Mouse (Mus musculus) C2C12 (cell line): Measurements from ENCODE around the gene Ergic2.

Experiments used
- CEBPB ChIP-seq: IDR thresholded peaks from one replicate; pipeline ENCODE4 v1.6.1; 2011; ENCODE audit warnings: low read depth, mild to moderate bottlenecking, control low read depth, moderate library complexity
- CTCF ChIP-seq: IDR thresholded peaks from one replicate; pipeline ENCODE4 v1.5.1; 2011; ENCODE audit not compliant: control insufficient read depth, insufficient read depth, insufficient read length
- FOSL1 ChIP-seq: IDR thresholded peaks from one replicate; pipeline ENCODE4 v1.8.0; 2011; ENCODE audit warnings: mild to moderate bottlenecking, low read length; ENCODE audit not compliant: poor library complexity, insufficient read depth, severe bottlenecking
- MAX ChIP-seq: IDR thresholded peaks from one replicate; pipeline ENCODE4 v1.6.1; 2011; ENCODE audit warnings: mild to moderate bottlenecking, control low read depth
- MYOD1 ChIP-seq: IDR thresholded peaks from one replicate; pipeline ENCODE4 v1.6.1; 2011; ENCODE audit warnings: low read depth; ENCODE audit not compliant: control insufficient read depth, insufficient read length
- MYOG ChIP-seq: IDR thresholded peaks from one replicate; pipeline ENCODE4 v1.6.1; 2011; ENCODE audit not compliant: control insufficient read depth, insufficient read length; ENCODE audit errors: extremely low read depth
- USF1 ChIP-seq: IDR thresholded peaks from one replicate; pipeline ENCODE4 v1.6.1; 2011; ENCODE audit warnings: low read depth, mild to moderate bottlenecking, control low read depth, moderate library complexity

DNA sequence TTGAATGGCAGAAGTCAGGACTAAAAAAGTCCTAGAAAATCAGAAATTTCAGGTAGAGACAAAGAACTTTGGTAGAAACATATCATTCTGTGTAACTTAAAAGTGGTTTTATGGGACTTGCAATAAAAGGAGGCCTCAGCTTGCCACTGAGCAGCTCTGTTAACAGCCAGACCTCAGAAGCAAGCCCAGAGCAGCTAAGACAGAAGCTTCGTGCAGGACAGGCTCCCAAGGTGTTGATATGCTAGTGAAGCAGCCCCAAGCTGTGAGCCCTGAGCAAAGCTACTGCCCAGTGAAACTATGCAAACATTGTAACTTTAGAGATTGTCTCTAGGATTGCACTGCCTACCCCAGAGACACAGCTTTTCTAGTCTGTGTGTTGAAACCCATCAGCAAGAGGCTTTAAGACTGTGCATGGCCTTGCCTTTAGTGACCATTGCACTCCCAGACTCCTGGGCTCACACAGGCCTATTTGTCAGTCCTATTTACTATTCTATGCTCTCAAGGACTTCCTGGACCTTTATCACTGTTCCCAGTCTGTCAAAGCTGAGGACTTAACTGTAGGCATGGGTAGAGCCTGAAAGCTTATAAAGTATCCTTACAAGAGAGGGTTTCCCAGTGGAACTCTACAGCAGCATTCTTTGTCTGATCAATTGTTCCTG, 43.4 kb upstream of the Ergic2 start:
- no peak for TF ChIP-seq USF1
- no peak for TF ChIP-seq CTCF
- no peak for TF ChIP-seq MYOG
- no peak for TF ChIP-seq MAX
- no peak for TF ChIP-seq CEBPB
- no peak for TF ChIP-seq FOSL1
- TF ChIP-seq MYOD1: no peak
